Mouse (Mus musculus): ENCODE data around the gene Fam50b. TPM values are rescaled to one million over a fixed set of nuclear protein-coding genes. Genes with fewer than 3 reads are reported as not detected.

Fam50b gene
- polyA plus RNA-seq, 1 experiment from 2014 or later: 0.25 TPM

DNA sequence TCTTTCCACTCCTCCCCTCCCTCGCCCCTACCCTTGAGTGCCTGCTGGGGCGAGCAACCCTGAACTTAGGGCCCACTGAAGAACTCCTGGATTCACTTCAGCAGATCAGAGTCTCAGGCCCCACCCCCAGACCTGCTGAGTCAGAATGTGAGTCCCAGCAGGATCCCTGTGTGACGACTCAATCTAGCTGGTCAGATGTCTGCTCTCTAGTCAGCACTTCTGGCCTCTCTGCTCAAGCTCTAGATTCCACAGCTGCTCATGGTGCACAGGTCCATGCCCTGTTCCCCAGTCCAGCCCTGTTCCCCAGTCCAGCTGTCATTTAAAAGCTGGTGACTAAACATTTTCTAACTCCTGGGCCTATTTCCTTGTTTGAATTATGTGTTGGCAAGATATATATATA lies 13.9 kb downstream of the Fam50b start:
- Histone ChIP-seq H3K9ac (ENCODE audit: low read depth, low read length) (no peak overlapping the region), H3K27ac (ENCODE audit: low read length) (no peak overlapping the region), H3K4me3 (ENCODE audit: low read depth, low read length) (no peak overlapping the region), H3K27me3 (ENCODE audit: control insufficient read depth, insufficient read depth, low read depth, low read length) (no peaks in the 10 kb centered on the region), H3K4me1 (ENCODE audit: control insufficient read depth, insufficient read depth, low read length) (no peaks in the 10 kb centered on the region), H3K36me3 (ENCODE audit: control insufficient read depth, insufficient read depth, low read length) (no peaks in the 10 kb centered on the region), H3K9me3 (replicated peaks; ENCODE audit: control insufficient read depth, low read length, poor library complexity, severe bottlenecking) (0 out of 2 replicates have a peak, but pooled peaks cover 5% of the 10 kb centered on the region), H3K4me2 (ENCODE audit: low read length) (no peak overlapping the region)
- no peak for ATAC-seq
- WGBS: 51% methylated on average over 3 of the region's 3 CpGs

DNA sequence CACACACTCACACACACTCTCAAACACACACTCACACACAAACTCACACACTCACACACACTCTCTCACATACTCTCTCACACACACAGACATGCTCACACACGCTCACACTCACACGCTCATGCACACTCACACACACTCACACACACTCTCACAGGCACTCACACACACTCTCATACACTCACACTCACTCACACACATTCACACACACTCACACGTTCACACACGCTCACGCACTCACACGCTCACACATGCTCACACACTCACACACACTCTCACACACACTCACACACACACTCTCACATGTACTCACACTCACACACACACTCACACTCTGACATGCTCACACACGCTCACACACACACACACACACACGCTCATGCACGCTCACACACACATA lies 24.6 kb downstream of the Fam50b start:
- no peaks in the 10 kb centered on the region for H3K36me3 ChIP-seq (ENCODE audit: control insufficient read depth, insufficient read depth, low read length)
- H3K4me2 ChIP-seq (ENCODE audit: low read length): no peak overlapping the region
- ATAC-seq: no peak
- no peaks in the 10 kb centered on the region for H3K27me3 ChIP-seq (ENCODE audit: control insufficient read depth, insufficient read depth, low read depth, low read length)
- no peak overlapping the region for H3K9ac ChIP-seq (ENCODE audit: low read depth, low read length)
- no peaks in the 10 kb centered on the region for H3K9me3 ChIP-seq (replicated peaks; ENCODE audit: control insufficient read depth, low read length, poor library complexity, severe bottlenecking)
- 98% methylated on average over 9 of the region's 9 CpGs for WGBS
- H3K4me3 ChIP-seq (ENCODE audit: low read depth, low read length): no peak overlapping the region
- no peak overlapping the region for H3K27ac ChIP-seq (ENCODE audit: low read length)
- H3K4me1 ChIP-seq (ENCODE audit: control insufficient read depth, insufficient read depth, low read length): peaks cover 8% of the 10 kb centered on the region; the same call in 1 of the 2 replicates

DNA sequence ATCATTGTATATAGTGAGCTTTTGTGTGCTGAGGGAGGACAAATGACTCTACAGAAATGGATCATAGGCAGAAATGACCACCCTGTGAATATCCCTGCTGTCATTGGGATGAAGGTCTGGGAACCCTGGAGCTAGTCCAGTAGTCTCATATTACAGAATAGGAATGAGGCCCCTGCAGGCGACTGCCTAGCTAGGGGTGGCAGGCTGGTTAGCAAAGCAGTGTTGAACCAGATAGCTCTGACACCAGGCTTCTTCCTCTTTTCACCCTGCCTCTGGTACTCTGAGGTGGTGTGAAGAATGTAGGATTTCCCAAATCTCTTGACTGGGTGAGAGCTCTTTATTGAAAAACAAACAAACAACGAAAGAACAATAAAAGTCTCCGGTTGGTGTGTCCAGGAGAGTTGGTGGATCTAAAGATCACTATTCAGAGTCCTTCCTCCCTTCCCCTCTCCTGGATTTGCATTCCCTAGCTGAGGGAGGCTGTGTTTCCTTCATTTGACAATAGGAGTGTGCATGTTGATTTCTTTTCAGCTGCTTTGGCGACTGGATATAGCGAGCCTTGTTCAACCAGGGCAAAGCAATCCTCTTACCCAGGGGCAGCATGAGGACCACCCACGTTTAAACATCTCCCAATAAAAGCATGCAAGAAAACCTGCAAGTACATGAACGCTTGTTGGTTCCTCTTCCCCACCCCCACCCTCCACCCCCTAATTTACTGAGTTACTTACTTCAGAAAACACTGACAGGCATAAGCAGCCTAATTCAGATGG lies 26.1 kb downstream of the Fam50b start:
- Histone ChIP-seq H3K4me3 (ENCODE audit: low read depth, low read length) (no peak overlapping the region), H3K4me1 (ENCODE audit: control insufficient read depth, insufficient read depth, low read length) (peaks cover 8% of the 10 kb centered on the region; the same call in 1 of the 2 replicates), H3K9ac (ENCODE audit: low read depth, low read length) (no peak overlapping the region), H3K4me2 (ENCODE audit: low read length) (no peak overlapping the region), H3K36me3 (ENCODE audit: control insufficient read depth, insufficient read depth, low read length) (no peaks in the 10 kb centered on the region), H3K27ac (ENCODE audit: low read length) (no peak overlapping the region), H3K9me3 (replicated peaks; ENCODE audit: control insufficient read depth, low read length, poor library complexity, severe bottlenecking) (no peaks in the 10 kb centered on the region), H3K27me3 (ENCODE audit: control insufficient read depth, insufficient read depth, low read depth, low read length) (no peaks in the 10 kb centered on the region)
- no peak for ATAC-seq
- 8% methylated on average over 7 of the region's 7 CpGs for whole genome bisulfite sequencing

DNA sequence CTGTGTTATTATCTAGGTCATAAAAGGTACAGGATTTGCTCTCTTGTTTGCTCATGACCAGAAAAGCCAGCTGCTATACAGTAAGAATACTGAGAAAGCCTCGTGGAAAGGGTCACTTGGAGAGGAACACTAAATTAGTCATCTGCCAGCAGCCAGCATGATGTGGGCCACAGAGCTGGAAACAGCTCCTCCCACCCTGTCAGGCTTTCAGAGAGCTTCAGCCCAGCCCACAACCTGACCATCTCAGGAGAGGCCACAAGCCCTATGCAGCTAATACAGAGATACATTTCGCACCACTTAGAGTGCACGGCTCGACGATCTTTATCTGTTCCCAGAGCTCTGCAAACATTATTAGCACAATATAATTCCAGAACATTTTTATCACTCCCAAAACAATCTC lies 27.5 kb downstream of the Fam50b start:
- Histone ChIP-seq H3K9ac (ENCODE audit: low read depth, low read length) (no peak overlapping the region), H3K4me2 (ENCODE audit: low read length) (no peak overlapping the region), H3K9me3 (replicated peaks; ENCODE audit: control insufficient read depth, low read length, poor library complexity, severe bottlenecking) (no peaks in the 10 kb centered on the region), H3K27me3 (ENCODE audit: control insufficient read depth, insufficient read depth, low read depth, low read length) (no peaks in the 10 kb centered on the region), H3K4me1 (ENCODE audit: control insufficient read depth, insufficient read depth, low read length) (peaks cover 8% of the 10 kb centered on the region; the same call in 1 of the 2 replicates), H3K4me3 (ENCODE audit: low read depth, low read length) (no peak overlapping the region), H3K36me3 (ENCODE audit: control insufficient read depth, insufficient read depth, low read length) (no peaks in the 10 kb centered on the region), H3K27ac (ENCODE audit: low read length) (no peak overlapping the region)
- 49% methylated on average over 5 of the region's 5 CpGs for WGBS
- ATAC-seq: no peak

DNA sequence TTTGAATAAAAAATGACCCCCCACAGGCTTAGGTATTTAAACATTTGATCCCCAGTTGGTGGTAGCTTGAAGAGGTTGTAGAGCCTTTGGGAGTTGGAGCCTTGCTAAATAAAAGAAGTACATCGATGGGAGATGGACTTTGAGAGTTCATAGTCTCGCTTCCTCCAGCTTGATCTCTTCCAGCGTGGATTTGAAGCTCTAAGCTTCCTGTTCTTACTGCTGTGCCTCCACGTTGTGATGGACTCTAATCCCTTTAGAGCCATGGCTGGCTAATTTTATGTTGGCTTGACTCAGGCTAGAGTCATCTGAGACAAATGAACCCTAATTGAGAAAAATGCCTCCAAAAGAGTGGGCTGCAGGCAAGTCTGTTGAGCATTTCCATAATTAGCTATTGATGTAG lies 28.2 kb downstream of the Fam50b start:
- H3K27me3 ChIP-seq (ENCODE audit: control insufficient read depth, insufficient read depth, low read depth, low read length): no peaks in the 10 kb centered on the region
- no peaks in the 10 kb centered on the region for H3K36me3 ChIP-seq (ENCODE audit: control insufficient read depth, insufficient read depth, low read length)
- no peak overlapping the region for H3K4me3 ChIP-seq (ENCODE audit: low read depth, low read length)
- H3K9ac ChIP-seq (ENCODE audit: low read depth, low read length): no peak overlapping the region
- no peak for ATAC-seq
- WGBS: 33% methylated on average over 4 of the region's 4 CpGs
- H3K4me1 ChIP-seq (ENCODE audit: control insufficient read depth, insufficient read depth, low read length): peaks cover 8% of the 10 kb centered on the region; the same call in 1 of the 2 replicates
- H3K27ac ChIP-seq (ENCODE audit: low read length): no peak overlapping the region
- no peaks in the 10 kb centered on the region for H3K9me3 ChIP-seq (replicated peaks; ENCODE audit: control insufficient read depth, low read length, poor library complexity, severe bottlenecking)
- H3K4me2 ChIP-seq (ENCODE audit: low read length): no peak overlapping the region

DNA sequence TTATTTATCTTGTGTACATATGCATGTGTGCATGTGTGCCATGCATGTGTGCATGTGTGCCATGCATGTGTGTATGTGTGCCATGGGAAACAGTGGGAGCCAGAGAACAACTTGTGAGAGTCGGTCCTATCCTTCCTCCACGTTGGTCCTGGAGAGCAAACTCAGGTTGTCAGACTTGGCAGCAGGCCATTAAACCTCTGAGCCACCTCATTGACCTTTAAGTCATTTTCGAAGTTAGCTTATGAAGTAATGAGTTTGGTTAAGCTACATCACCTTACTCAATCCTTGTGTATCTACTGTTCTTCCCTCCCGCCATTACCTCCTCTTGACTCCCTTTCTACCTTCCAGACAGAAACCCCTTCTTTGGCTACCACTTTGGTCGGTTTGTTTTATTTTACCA lies 30.6 kb downstream of the Fam50b start:
- Histone ChIP-seq H3K27me3 (ENCODE audit: control insufficient read depth, insufficient read depth, low read depth, low read length) (no peaks in the 10 kb centered on the region), H3K4me1 (ENCODE audit: control insufficient read depth, insufficient read depth, low read length) (peaks cover 8% of the 10 kb centered on the region; the same call in 1 of the 2 replicates), H3K9ac (ENCODE audit: low read depth, low read length) (no peak overlapping the region), H3K36me3 (ENCODE audit: control insufficient read depth, insufficient read depth, low read length) (no peaks in the 10 kb centered on the region), H3K4me3 (ENCODE audit: low read depth, low read length) (no peak overlapping the region), H3K4me2 (ENCODE audit: low read length) (no peak overlapping the region), H3K9me3 (replicated peaks; ENCODE audit: control insufficient read depth, low read length, poor library complexity, severe bottlenecking) (no peaks in the 10 kb centered on the region), H3K27ac (ENCODE audit: low read length) (no peak overlapping the region)
- 93% methylated on average over 5 of the region's 5 CpGs for WGBS
- no peak for ATAC-seq

DNA sequence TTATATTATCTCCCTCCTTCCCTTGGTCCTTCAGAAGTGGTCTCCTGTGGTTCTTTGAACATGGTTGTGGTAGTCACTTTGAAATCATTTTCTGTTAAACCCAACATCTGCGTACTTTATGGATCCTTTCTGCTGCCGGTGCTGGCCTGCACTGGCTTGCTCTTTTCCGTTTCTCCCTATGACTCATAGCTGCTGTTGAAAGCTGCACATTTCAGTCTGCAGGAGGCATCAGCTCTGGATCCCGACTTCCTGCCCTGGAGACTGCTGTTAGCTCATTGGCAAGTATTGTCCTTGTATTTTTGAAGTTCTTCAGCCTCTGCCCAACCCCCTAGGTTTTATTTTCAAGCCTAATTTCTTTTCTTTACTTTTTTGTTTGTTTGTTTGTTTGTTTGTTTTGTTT lies 31.9 kb downstream of the Fam50b start:
- Histone ChIP-seq H3K9me3 (replicated peaks; ENCODE audit: control insufficient read depth, low read length, poor library complexity, severe bottlenecking) (no peaks in the 10 kb centered on the region), H3K36me3 (ENCODE audit: control insufficient read depth, insufficient read depth, low read length) (no peaks in the 10 kb centered on the region), H3K27me3 (ENCODE audit: control insufficient read depth, insufficient read depth, low read depth, low read length) (no peaks in the 10 kb centered on the region), H3K4me3 (ENCODE audit: low read depth, low read length) (no peak overlapping the region), H3K9ac (ENCODE audit: low read depth, low read length) (no peak overlapping the region), H3K27ac (ENCODE audit: low read length) (no peak overlapping the region), H3K4me2 (ENCODE audit: low read length) (no peak overlapping the region), H3K4me1 (ENCODE audit: control insufficient read depth, insufficient read depth, low read length) (no peaks in the 10 kb centered on the region)
- 72% methylated on average over 4 of the region's 4 CpGs for WGBS
- ATAC-seq: no peak

DNA sequence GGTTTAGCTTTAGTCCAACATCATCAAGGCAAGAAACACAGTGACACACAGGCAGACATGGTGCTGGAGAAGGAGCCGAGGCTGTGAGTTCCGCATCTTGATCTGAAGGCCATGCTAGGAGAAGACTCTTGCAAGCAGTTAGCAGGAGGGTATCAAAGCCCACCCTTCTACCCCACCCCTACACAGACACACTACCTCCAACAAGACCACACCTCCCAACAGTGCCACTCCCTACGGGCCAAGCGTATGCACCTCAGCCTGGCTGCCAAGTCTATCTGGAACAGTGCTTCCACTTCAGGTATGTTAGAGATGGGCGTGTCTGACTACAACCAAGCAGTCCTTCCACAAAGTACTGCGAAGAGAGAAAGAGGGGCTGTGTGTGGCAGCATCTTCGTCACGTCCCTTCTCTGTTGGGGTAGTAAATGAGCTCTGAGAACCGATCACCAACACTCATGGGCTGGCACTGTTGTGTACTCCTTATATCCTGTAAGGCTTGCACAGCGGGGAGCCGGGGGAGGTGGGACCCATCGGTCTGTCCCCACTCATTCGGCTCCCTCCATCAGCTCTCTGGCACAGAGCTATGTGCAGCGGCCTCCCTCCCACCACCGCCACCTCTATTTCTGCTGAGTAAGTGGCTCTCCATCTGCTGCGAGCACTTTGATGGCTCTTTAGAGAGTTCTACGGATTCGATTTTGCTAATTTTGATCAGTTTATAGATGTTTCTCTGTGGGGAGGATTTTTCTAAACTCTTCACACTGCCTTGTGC lies 33.1 kb downstream of the Fam50b start:
- Histone ChIP-seq H3K9me3 (replicated peaks; ENCODE audit: control insufficient read depth, low read length, poor library complexity, severe bottlenecking) (no peaks in the 10 kb centered on the region), H3K27ac (ENCODE audit: low read length) (no peak overlapping the region), H3K4me1 (ENCODE audit: control insufficient read depth, insufficient read depth, low read length) (no peaks in the 10 kb centered on the region), H3K27me3 (ENCODE audit: control insufficient read depth, insufficient read depth, low read depth, low read length) (no peaks in the 10 kb centered on the region), H3K36me3 (ENCODE audit: control insufficient read depth, insufficient read depth, low read length) (no peaks in the 10 kb centered on the region), H3K9ac (ENCODE audit: low read depth, low read length) (no peak overlapping the region), H3K4me3 (ENCODE audit: low read depth, low read length) (no peak overlapping the region), H3K4me2 (ENCODE audit: low read length) (no peak overlapping the region)
- no peak for ATAC-seq
- WGBS: 83% methylated on average over 18 of the region's 18 CpGs

DNA sequence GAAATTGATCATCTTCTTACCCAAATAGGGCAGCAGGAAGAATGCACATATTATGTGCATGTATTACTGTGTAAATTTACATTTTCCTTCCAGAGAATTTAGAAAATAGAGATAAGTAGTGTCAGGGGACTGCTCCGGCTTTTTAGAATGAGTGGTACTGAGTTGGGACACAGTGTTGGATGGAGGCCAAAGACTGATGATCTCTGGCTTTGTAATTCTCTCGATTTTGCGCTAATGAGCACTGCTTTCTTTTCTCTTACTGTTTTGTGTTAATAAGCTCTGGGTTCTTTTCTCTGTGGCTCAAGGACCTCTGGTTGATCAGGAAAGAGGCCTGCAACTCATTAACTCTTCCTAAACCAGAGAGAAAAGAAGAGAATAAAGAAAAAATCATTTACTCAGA lies 42.1 kb downstream of the Fam50b start:
- Histone ChIP-seq H3K27ac (ENCODE audit: low read length) (no peak overlapping the region), H3K36me3 (ENCODE audit: control insufficient read depth, insufficient read depth, low read length) (no peaks in the 10 kb centered on the region), H3K4me2 (ENCODE audit: low read length) (no peak overlapping the region), H3K9me3 (replicated peaks; ENCODE audit: control insufficient read depth, low read length, poor library complexity, severe bottlenecking) (no peaks in the 10 kb centered on the region), H3K9ac (ENCODE audit: low read depth, low read length) (no peak overlapping the region), H3K27me3 (ENCODE audit: control insufficient read depth, insufficient read depth, low read depth, low read length) (no peaks in the 10 kb centered on the region), H3K4me1 (ENCODE audit: control insufficient read depth, insufficient read depth, low read length) (0 out of 2 replicates have a peak, but pooled peaks cover 2% of the 10 kb centered on the region), H3K4me3 (ENCODE audit: low read depth, low read length) (no peak overlapping the region)
- WGBS: 36% methylated on average over 3 of the region's 3 CpGs
- no peak for ATAC-seq
